Mouse (Mus musculus): ENCODE data around the gene Prokr1. TPM values are rescaled to one million over a fixed set of nuclear protein-coding genes. Genes with fewer than 3 reads are reported as not detected.

Prokr1 gene
- polyA plus RNA-seq, 1 experiment from 2014 or later: 7.0 TPM

DNA sequence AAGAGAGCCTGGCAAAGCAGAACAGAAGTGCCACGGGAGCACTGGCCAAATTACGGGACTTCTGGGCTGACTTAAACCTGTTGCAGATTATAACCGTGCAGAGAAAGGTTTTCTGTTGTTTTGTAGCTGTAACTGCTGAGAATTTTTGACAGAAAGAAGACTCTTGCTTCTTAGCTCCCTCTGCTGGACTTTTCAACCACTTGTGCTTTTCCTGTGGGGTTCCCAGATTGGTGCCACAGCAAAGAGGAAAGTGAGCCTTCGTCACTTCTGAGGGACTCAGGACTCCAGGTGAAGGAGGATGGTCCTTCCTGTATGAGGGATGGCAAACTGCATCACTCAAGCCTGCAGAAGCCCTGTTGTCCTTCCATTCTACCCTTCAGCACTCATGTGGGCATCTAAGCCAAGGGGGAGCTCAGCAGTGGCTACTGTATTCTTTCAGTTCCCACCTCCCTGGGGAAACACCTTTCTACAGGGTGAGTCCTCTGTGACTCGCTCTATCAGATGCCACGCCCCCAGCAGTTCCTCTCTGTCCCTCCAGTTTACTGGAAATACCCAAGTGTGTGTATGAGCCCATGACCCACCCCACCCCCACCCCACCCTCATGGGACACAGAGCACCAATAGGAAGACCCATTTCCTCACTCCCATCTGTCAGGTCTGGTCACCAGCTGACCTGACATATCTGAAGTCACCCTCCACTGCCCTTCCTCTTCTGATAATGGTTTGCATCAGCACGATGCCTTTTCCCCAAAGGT, 38.3 kb downstream of the Prokr1 start:
- no peak overlapping the region for H3K4me2 ChIP-seq (ENCODE audit: low read depth, low read length)
- H3K27ac ChIP-seq (ENCODE audit: low read length): no peak overlapping the region
- H3K9ac ChIP-seq (ENCODE audit: low read depth, low read length): no peak overlapping the region
- 25% methylated on average over 7 of the region's 7 CpGs for WGBS (ENCODE audit: insufficient replicate concordance)
- no peaks in the 10 kb centered on the region for H3K36me3 ChIP-seq (ENCODE audit: control insufficient read depth, insufficient read depth)
- H3K27me3 ChIP-seq (ENCODE audit: control insufficient read depth, insufficient read depth, low read depth, low read length): no peaks in the 10 kb centered on the region
- H3K4me3 ChIP-seq (ENCODE audit: low read depth, low read length): no peak overlapping the region
- ATAC-seq (ENCODE audit: low read depth): no peak
- H3K4me1 ChIP-seq (ENCODE audit: control insufficient read depth, low read depth, low read length): no peaks in the 10 kb centered on the region
- H3K9me3 ChIP-seq (replicated peaks; ENCODE audit: control insufficient read depth, low read length): no peaks in the 10 kb centered on the region

DNA sequence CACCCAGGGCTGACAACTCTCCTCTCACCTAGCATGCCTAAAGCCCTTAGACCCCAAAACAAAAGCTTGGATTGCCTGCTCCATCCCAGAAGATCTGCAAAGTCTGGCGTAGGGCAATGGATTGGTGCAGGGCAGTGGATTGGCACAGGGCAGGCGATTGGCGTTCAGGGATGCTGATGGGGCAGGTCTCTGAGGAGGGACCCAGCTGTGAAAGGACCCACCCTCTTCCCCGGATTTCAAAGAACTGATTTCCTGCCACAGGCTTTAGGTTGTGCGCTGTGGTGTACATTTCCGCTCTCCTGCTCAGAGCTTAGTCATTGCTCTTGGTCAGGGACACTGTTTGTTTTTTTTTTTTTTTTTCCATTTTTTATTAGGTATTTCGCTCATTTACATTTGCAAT, 42.7 kb downstream of the Prokr1 start:
- Histone ChIP-seq H3K27ac (ENCODE audit: low read length) (no peak overlapping the region), H3K9me3 (replicated peaks; ENCODE audit: control insufficient read depth, low read length) (no peaks in the 10 kb centered on the region), H3K36me3 (ENCODE audit: control insufficient read depth, insufficient read depth) (no peaks in the 10 kb centered on the region), H3K9ac (ENCODE audit: low read depth, low read length) (no peak overlapping the region), H3K27me3 (ENCODE audit: control insufficient read depth, insufficient read depth, low read depth, low read length) (peaks cover 4% of the 10 kb centered on the region; the same call in 1 of the 2 replicates), H3K4me2 (ENCODE audit: low read depth, low read length) (no peak overlapping the region), H3K4me1 (ENCODE audit: control insufficient read depth, low read depth, low read length) (peaks cover 1% of the 10 kb centered on the region), H3K4me3 (ENCODE audit: low read depth, low read length) (no peak overlapping the region)
- 60% methylated on average over 7 of the region's 7 CpGs for WGBS (ENCODE audit: insufficient replicate concordance)
- no peak for ATAC-seq (ENCODE audit: low read depth)

DNA sequence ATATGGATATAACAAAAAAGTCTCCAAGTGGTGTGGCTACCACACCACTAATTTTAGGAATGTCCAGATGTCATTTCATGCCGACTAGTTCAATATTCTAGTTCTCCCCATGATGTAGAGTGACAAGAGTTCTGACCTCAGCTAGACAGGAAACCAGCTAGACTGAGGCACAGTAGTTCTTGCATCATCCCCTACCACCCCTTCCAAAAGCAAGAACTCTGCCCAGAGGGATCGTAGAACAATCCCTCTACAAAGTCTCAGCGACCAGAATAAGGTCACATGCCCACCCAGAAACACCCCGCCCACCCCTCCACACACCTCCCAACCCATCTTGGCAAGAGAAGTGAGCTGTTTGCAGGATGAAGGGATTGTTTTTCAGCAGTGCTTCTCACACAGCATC, 43.1 kb downstream of the Prokr1 start:
- no peak overlapping the region for H3K27ac ChIP-seq (ENCODE audit: low read length)
- WGBS (ENCODE audit: insufficient replicate concordance): 46% methylated on average over 4 of the region's 4 CpGs
- H3K4me1 ChIP-seq (ENCODE audit: control insufficient read depth, low read depth, low read length): peaks cover 5% of the 10 kb centered on the region
- ATAC-seq (ENCODE audit: low read depth): no peak
- no peak overlapping the region for H3K4me3 ChIP-seq (ENCODE audit: low read depth, low read length)
- H3K36me3 ChIP-seq (ENCODE audit: control insufficient read depth, insufficient read depth): no peaks in the 10 kb centered on the region
- H3K27me3 ChIP-seq (ENCODE audit: control insufficient read depth, insufficient read depth, low read depth, low read length): peaks cover 4% of the 10 kb centered on the region; the same call in 1 of the 2 replicates
- H3K9ac ChIP-seq (ENCODE audit: low read depth, low read length): no peak overlapping the region
- no peak overlapping the region for H3K4me2 ChIP-seq (ENCODE audit: low read depth, low read length)
- H3K9me3 ChIP-seq (replicated peaks; ENCODE audit: control insufficient read depth, low read length): no peaks in the 10 kb centered on the region

DNA sequence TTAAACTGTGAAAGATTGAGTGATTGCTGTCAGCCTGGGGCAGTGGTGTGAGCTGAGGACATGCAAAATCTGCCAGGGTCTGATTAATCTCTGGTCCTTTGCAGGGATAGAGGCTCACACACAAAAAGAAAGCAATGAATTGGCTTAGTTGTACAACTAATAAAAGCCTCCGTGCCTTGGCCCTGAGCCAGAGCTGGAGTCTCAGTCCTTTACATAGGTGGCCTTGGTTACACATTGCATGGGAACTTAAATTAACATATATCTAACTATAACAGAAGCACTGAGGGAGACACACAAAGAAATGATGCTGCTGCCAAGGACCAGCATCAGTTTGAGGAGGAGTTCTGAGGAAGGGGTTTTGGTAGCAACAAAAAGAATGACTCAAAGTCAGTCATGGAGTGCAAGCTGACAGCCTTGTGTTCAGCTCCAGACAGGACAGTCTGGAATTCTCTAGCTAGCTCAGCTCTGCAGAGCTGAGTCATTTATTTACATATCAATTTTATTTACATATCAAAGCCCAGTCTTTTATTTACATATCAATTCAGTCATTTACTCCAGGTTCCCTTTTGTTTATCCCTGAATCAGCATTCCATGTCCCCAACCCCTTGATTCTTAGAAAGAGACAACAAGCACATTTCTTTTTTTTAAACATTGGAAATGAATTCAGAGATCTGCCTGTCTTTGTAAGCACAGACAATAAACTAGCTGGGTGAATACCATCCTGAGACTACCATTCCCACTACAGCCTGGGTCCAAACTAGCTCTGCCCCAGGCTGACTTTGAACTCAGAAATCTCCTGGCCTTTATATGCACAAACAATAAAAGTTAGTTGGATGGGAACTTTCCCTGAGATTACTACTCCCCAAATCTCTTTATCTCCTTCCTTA, 45.0 kb downstream of the Prokr1 start:
- no peak overlapping the region for H3K4me2 ChIP-seq (ENCODE audit: low read depth, low read length)
- no peak overlapping the region for H3K4me3 ChIP-seq (ENCODE audit: low read depth, low read length)
- ATAC-seq (ENCODE audit: low read depth): no peak

DNA sequence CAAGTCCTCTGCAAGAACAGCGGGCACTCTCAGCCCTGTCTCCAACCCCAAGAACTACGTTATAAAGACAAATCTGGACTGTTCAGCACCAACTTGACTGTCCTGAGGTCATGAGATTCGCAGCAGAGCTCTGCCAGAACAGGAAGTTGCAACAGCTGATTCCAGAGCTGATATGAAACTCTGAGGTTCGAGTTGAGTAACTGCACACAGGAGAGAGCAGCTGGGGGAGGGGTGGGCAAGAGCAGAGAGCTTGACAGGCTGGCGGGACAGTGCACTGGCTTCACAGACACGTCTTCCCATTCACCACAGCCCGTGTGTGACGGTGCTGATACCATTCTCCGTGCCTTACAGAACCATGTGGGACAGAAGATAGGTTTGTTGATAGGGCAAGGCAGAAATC, 48.5 kb downstream of the Prokr1 start:
- peak; percentile 96 for ATAC-seq (ENCODE audit: low read depth)
- H3K27ac ChIP-seq (ENCODE audit: low read length): peak overlapping the region; percentile 47
- no peak overlapping the region; the same call in 1 of the 2 replicates for H3K9ac ChIP-seq (ENCODE audit: low read depth, low read length)
- peaks cover 19% of the 10 kb centered on the region for H3K27me3 ChIP-seq (ENCODE audit: control insufficient read depth, insufficient read depth, low read depth, low read length)
- H3K4me1 ChIP-seq (ENCODE audit: control insufficient read depth, low read depth, low read length): peaks cover 21% of the 10 kb centered on the region
- H3K4me2 ChIP-seq (ENCODE audit: low read depth, low read length): peak overlapping the region; percentile 40
- no peaks in the 10 kb centered on the region for H3K9me3 ChIP-seq (replicated peaks; ENCODE audit: control insufficient read depth, low read length)
- WGBS (ENCODE audit: insufficient replicate concordance): 5% methylated on average over 9 of the region's 9 CpGs
- H3K36me3 ChIP-seq (ENCODE audit: control insufficient read depth, insufficient read depth): no peaks in the 10 kb centered on the region
- no peak overlapping the region; the same call in 1 of the 2 replicates for H3K4me3 ChIP-seq (ENCODE audit: low read depth, low read length)

More for the DNA sequence above, 45.0 kb downstream of the Prokr1 start:
- WGBS (ENCODE audit: insufficient replicate concordance): 44% methylated on average over 1 of the region's 1 CpGs
- H3K4me1 ChIP-seq (ENCODE audit: control insufficient read depth, low read depth, low read length): peaks cover 18% of the 10 kb centered on the region
- H3K27ac ChIP-seq (ENCODE audit: low read length): no peak overlapping the region
- H3K27me3 ChIP-seq (ENCODE audit: control insufficient read depth, insufficient read depth, low read depth, low read length): peaks cover 7% of the 10 kb centered on the region
- no peaks in the 10 kb centered on the region for H3K9me3 ChIP-seq (replicated peaks; ENCODE audit: control insufficient read depth, low read length)
- H3K36me3 ChIP-seq (ENCODE audit: control insufficient read depth, insufficient read depth): no peaks in the 10 kb centered on the region
- H3K9ac ChIP-seq (ENCODE audit: low read depth, low read length): no peak overlapping the region

DNA sequence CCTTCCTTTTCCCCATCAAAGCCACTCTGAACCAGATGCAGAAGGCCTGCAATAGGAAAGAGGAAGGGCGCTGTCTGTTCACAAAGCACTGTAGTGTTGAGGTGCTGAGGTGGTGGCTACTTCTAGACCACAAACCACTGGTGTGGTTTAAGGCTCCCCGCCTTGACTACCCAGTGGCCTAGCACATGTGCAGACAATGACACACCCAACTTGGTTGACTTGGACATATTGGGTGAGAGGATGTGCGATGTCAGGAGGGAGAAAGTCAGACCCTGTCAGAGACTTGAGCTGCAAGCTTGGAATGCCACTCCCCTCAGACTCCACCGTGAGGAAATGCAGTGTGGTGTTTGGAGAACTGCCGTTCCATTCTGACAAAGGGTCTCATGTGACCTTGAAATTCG, 49.4 kb downstream of the Prokr1 start:
- H3K4me2 ChIP-seq (ENCODE audit: low read depth, low read length): 0 out of 2 replicates have a peak overlapping the region, but pooled peaks have one; percentile 22
- H3K27me3 ChIP-seq (ENCODE audit: control insufficient read depth, insufficient read depth, low read depth, low read length): peaks cover 25% of the 10 kb centered on the region
- no peak overlapping the region for H3K9ac ChIP-seq (ENCODE audit: low read depth, low read length)
- peak overlapping the region; percentile 42 for H3K27ac ChIP-seq (ENCODE audit: low read length)
- WGBS (ENCODE audit: insufficient replicate concordance): 21% methylated on average over 6 of the region's 6 CpGs
- no peaks in the 10 kb centered on the region for H3K36me3 ChIP-seq (ENCODE audit: control insufficient read depth, insufficient read depth)
- H3K4me1 ChIP-seq (ENCODE audit: control insufficient read depth, low read depth, low read length): peaks cover 21% of the 10 kb centered on the region
- no peak overlapping the region for H3K4me3 ChIP-seq (ENCODE audit: low read depth, low read length)
- H3K9me3 ChIP-seq (replicated peaks; ENCODE audit: control insufficient read depth, low read length): no peaks in the 10 kb centered on the region
- peak; percentile 14; the same call in 1 of the 2 replicates for ATAC-seq (ENCODE audit: low read depth)

DNA sequence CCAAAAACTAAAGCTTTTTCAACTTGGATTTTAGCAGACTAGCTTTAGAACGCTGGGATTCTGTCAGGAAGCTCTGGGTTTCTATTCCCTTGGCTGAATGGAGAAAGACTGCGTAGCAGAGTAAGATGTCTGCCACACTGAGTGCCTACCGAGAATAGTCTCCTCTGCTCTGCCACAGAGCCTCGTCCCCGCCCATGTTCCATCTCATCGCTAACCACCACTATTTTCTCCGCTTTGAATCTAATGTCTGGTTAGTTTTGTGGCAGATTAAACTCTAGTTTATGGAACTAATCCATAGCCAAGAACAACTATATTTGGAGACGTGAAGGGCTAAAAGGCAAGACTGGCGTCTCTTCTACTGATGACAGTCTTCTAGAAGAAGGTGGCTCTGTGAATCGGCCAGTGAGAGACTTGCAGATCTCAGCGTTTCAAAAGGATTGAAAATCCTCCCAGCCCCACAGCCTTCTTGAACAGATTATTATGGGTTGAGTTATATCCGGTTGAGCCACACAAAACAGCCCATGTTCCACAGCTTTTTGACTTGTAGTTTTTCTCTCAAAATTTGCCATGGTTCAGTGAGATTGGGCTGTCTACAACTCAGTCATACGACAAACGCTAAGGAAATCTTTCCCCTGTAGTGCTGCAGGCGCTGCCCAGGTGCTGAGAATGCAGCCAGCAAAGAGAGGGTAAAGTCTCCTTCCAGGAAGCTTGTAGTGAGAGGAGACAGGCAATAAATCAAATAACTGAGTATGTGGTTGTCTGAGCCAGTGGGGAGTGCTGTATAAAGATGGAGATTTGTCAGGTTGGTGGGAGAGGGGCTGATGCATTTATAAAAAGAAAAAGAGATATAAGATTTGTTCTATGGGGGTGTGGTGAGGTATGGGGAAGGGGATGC, 51.9 kb downstream of the Prokr1 start:
- WGBS (ENCODE audit: insufficient replicate concordance): 53% methylated on average over 15 of the region's 15 CpGs
- Histone ChIP-seq H3K4me2 (ENCODE audit: low read depth, low read length) (no peak overlapping the region), H3K4me1 (ENCODE audit: control insufficient read depth, low read depth, low read length) (peaks cover 23% of the 10 kb centered on the region), H3K36me3 (ENCODE audit: control insufficient read depth, insufficient read depth) (no peaks in the 10 kb centered on the region), H3K27me3 (ENCODE audit: control insufficient read depth, insufficient read depth, low read depth, low read length) (peaks cover 21% of the 10 kb centered on the region), H3K9ac (ENCODE audit: low read depth, low read length) (no peak overlapping the region), H3K27ac (ENCODE audit: low read length) (no peak overlapping the region), H3K4me3 (ENCODE audit: low read depth, low read length) (no peak overlapping the region), H3K9me3 (replicated peaks; ENCODE audit: control insufficient read depth, low read length) (no peaks in the 10 kb centered on the region)
- no peak for ATAC-seq (ENCODE audit: low read depth)

DNA sequence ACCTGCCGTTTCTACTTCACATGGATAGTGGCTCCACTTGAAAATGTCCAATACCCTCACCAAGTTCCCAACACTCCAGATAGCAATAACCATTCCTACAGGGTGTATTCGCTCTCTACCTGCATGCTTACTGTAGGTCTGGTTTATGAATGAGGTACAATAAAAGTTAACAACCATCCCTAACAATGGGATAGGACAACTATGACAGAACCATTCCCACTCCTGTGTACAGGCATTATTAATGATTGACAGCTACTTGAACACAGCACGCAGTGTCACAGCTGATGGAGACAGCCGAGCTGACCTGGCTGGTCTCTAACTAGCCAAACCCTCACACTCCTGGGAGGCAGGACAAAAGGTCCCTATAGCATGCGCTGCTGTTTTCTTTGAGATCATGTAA, 52.9 kb downstream of the Prokr1 start:
- H3K36me3 ChIP-seq (ENCODE audit: control insufficient read depth, insufficient read depth): no peaks in the 10 kb centered on the region
- no peak overlapping the region for H3K4me2 ChIP-seq (ENCODE audit: low read depth, low read length)
- WGBS (ENCODE audit: insufficient replicate concordance): 64% methylated on average over 5 of the region's 5 CpGs
- H3K4me3 ChIP-seq (ENCODE audit: low read depth, low read length): no peak overlapping the region
- H3K27me3 ChIP-seq (ENCODE audit: control insufficient read depth, insufficient read depth, low read depth, low read length): peaks cover 21% of the 10 kb centered on the region
- peaks cover 20% of the 10 kb centered on the region for H3K4me1 ChIP-seq (ENCODE audit: control insufficient read depth, low read depth, low read length)
- no peak for ATAC-seq (ENCODE audit: low read depth)
- H3K27ac ChIP-seq (ENCODE audit: low read length): no peak overlapping the region
- no peaks in the 10 kb centered on the region for H3K9me3 ChIP-seq (replicated peaks; ENCODE audit: control insufficient read depth, low read length)
- no peak overlapping the region for H3K9ac ChIP-seq (ENCODE audit: low read depth, low read length)

Measured in liver, embryonic 16.5 days (tissue).